Mouse (Mus musculus) heart, postnatal 0 days (tissue): ENCODE measurements at regions not wholly inside any gene's neighbourhood (a gene's known extent, or its start where the extent isn't known, plus 50 kb on each side); places are given as distances from the start of the nearest gene placed in this dataset.

Experiments
- ATAC-seq: fragments of 200-750 bp; cut with Nextera tagmentation; 2 replicates; pipeline ENCODE4 v1.8.0; 2017; ENCODE audit warnings: low read depth, moderate number of reproducible peaks, moderate library complexity; ENCODE audit not compliant: insufficient read depth
- DNase-seq: peaks from one replicate; pipeline ENCODE4 v3.0.0-alpha.2; 2016; ENCODE audit warnings: low spot score
- H3K27ac ChIP-seq: fragments of 300-500 bp; sonication (generic); 2 replicates; pipeline ENCODE4 v1.5.1; 2014; ENCODE audit warnings: low read depth, mild to moderate bottlenecking
- H3K27me3 ChIP-seq: fragments of 300-500 bp; sonication (generic); 2 replicates; pipeline ENCODE4 v1.6.1; 2014; ENCODE audit warnings: low read length, mixed read lengths; ENCODE audit not compliant: control insufficient read depth, insufficient read depth
- H3K36me3 ChIP-seq: fragments of 300-500 bp; sonication (generic); replicated peaks from 2 replicates; pipeline ENCODE4 v1.6.1; 2014; ENCODE audit warnings: low read length, mixed read lengths; ENCODE audit not compliant: control insufficient read depth, insufficient read depth
- H3K4me1 ChIP-seq: fragments of 300-500 bp; sonication (generic); 2 replicates; pipeline ENCODE4 v1.6.1; 2014; ENCODE audit warnings: antibody characterized with exemption; ENCODE audit not compliant: control insufficient read depth, insufficient read depth
- H3K4me2 ChIP-seq: fragments of 300-500 bp; sonication (generic); 2 replicates; pipeline ENCODE4 v1.6.1; 2014; ENCODE audit warnings: low read depth, mild to moderate bottlenecking, low read length, moderate library complexity
- H3K4me3 ChIP-seq: fragments of 300-500 bp; sonication (generic); 2 replicates; pipeline ENCODE4 v1.5.1; 2014; ENCODE audit warnings: low read depth, low read length
- H3K9ac ChIP-seq: fragments of 300-500 bp; sonication (generic); replicated peaks from 2 replicates; pipeline ENCODE4 v1.6.1; 2014; ENCODE audit warnings: low read depth, low read length, mixed read lengths
- H3K9me3 ChIP-seq: fragments of 300-500 bp; sonication (generic); replicated peaks from 2 replicates; pipeline ENCODE4 v1.6.1; 2016; ENCODE audit warnings: low read length; ENCODE audit not compliant: control insufficient read depth
- CTCF ChIP-seq: IDR thresholded peaks from 2 replicates; pipeline ENCODE4 v1.5.1; 2016; ENCODE audit warnings: antibody characterized with exemption, control low read depth, low read depth
- EP300 ChIP-seq: IDR thresholded peaks from 2 replicates; pipeline ENCODE4 v1.6.1; 2016; ENCODE audit warnings: antibody characterized with exemption, low read depth
- WGBS: fragments of 180-500 bp; shearing (Covaris S2); extraction: QIAGEN DNeasy Blood & Tissue Kit; methylation state at CpG from one replicate; pipeline ENCODE4 v1.1.7; 2014; 5-methylcytosine and 5-hydroxymethylcytosine counted together

DNA sequence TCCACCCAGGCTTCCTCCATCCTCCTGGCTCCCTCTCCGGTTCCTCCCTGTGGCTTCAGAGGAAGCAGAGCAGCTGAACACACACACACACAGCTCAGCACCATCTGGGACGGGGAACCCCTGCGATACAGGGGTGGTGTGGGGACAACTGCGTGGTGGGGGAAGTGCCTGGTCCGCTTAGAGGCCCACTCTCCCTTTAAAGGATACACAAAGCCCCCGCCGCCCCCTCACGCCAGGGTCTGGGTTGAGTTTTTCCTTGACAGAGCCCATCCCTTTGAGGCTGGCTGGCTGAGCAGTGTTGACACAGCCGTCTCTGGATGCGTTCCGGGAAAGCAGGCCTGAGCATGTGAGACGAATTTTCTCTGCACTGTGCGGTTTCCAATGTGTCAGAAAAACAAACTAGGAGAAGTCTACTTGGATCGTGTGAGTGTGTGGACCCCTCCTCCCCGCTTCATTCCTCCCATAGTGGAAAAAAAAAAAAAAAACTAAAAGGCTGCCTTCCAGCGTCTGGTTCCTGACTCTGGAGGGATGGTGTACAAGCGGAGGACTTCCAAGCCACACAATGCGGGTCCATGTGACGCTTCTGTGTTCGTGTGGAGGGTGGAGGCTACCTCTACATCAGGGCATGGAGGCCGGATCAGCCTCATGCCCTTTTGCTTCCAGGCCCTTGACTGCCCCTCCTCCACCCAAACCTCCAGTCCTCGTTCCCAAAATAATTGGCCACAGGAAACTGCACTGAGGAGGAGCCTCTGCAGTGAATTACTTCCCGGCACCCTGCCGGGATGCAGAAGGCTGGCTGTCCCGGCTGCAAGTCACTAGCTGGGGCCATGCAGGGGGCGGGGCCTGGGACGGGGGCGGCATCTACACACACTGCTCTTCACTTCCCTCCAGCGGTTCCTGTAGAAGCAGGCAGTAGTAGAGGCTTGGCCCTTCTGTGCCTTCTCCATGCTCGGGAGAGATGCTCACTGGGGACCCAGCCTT is 120.0 kb downstream of the Rpl14 start:
- Histone ChIP-seq H3K9ac (no peak overlapping the region), H3K4me1 (peaks cover 13% of the 10 kb centered on the region), H3K4me3 (peak overlapping the region; percentile 28), H3K27me3 (no peaks in the 10 kb centered on the region), H3K4me2 (peak overlapping the region; percentile 59), H3K27ac (peak overlapping the region; percentile 85), H3K9me3 (no peaks in the 10 kb centered on the region), H3K36me3 (no peaks in the 10 kb centered on the region)
- WGBS = 9% methylated on average over 30 of the region's 30 CpGs
- DNase-seq (peak; percentile 90), ATAC-seq (peak; percentile 86)
- TF ChIP-seq CTCF (peak; percentile 44), EP300 (peak; percentile 33; the same call in 1 of the 2 replicates)

DNA sequence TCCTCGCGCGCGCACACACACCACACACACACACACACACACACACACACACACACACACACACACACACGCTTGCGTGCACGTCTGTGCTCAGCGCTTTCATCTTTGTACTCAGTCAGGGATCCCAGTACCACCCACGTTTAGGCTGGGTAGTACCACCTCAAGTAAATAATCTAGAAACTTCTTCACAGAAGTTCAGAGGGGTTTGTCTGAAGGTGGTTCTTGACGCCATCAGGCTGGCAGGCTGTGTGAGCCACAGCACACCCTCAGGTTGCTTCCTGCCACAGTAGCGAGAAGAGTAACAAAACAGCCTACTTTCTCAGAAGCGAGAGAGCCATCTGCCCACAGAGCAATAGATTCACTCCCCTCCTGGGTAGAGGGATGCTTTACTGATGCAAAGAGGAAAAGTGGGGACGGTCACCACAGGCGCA is 120.7 kb downstream of the Rpl14 start:
- H3K27me3 ChIP-seq = no peaks in the 10 kb centered on the region
- peak overlapping the region; percentile 85 for H3K27ac ChIP-seq
- peak overlapping the region; percentile 59 for H3K4me2 ChIP-seq
- H3K4me3 ChIP-seq = peak overlapping the region; percentile 28; the same call in 1 of the 2 replicates
- no peak for DNase-seq
- no peaks in the 10 kb centered on the region for H3K9me3 ChIP-seq
- TF ChIP-seq EP300 (no peak), CTCF (no peak)
- peak; percentile 8; the same call in 1 of the 2 replicates for ATAC-seq
- H3K9ac ChIP-seq = no peak overlapping the region
- WGBS = 27% methylated on average over 14 of the region's 14 CpGs
- H3K36me3 ChIP-seq = no peaks in the 10 kb centered on the region
- H3K4me1 ChIP-seq = peaks cover 13% of the 10 kb centered on the region

GRCm38 (mm10) chr9:120694457-120694856 is 123.2 kb downstream of the Rpl14 start:
- no peak overlapping the region for H3K4me3 ChIP-seq
- no peak overlapping the region for H3K4me2 ChIP-seq
- H3K9ac ChIP-seq = no peak overlapping the region
- TF ChIP-seq EP300 (no peak), CTCF (no peak)
- DNase-seq (no peak), ATAC-seq (no peak)
- no peaks in the 10 kb centered on the region for H3K27me3 ChIP-seq
- no peaks in the 10 kb centered on the region for H3K9me3 ChIP-seq
- H3K36me3 ChIP-seq = no peaks in the 10 kb centered on the region
- no peak overlapping the region for H3K27ac ChIP-seq
- WGBS = 47% methylated on average over 5 of the region's 5 CpGs
- H3K4me1 ChIP-seq = peaks cover 13% of the 10 kb centered on the region

- H3K36me3 ChIP-seq = no peaks in the 10 kb centered on the region
- H3K9ac ChIP-seq = no peak overlapping the region
- no peak overlapping the region for H3K4me2 ChIP-seq
- WGBS = 61% methylated on average over 10 of the region's 10 CpGs
- peak overlapping the region; percentile 3; the same call in 1 of the 2 replicates for H3K27ac ChIP-seq
- H3K9me3 ChIP-seq = no peaks in the 10 kb centered on the region
- DNase-seq (no peak), ATAC-seq (no peak)
- H3K4me3 ChIP-seq = no peak overlapping the region
- H3K27me3 ChIP-seq = no peaks in the 10 kb centered on the region
- H3K4me1 ChIP-seq = peaks cover 13% of the 10 kb centered on the region
- TF ChIP-seq EP300 (no peak), CTCF (no peak)
These were observed 124.7 kb downstream of the Rpl14 start for GRCm38 (mm10) chr9:120695966-120696365.

DNA sequence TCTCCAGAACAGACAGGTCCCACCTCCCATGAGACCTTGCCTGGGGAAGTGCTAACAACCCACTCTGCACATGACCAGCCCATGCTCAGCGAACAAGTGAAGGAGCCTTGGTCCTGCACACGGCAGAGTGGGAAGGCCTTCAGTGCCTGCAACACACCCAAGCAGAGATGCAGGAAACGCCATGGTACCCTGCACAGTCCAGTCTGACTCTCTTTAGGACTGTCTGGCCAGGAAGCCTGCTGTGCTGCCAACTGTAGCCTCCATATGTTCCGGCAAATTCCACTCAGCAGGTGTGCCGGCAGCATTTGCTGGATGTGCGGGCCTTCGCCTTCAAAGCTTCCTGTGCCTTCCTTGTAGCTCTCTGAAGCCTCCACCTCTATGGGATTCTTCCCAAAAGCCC is 126.5 kb downstream of the Rpl14 start:
- no peaks in the 10 kb centered on the region for H3K4me1 ChIP-seq
- H3K4me3 ChIP-seq = no peak overlapping the region
- WGBS = 85% methylated on average over 7 of the region's 7 CpGs
- no peak for TF ChIP-seq CTCF
- TF ChIP-seq EP300 = no peak
- no peak overlapping the region for H3K27ac ChIP-seq
- H3K9ac ChIP-seq = no peak overlapping the region
- ATAC-seq (no peak), DNase-seq (no peak)
- no peak overlapping the region for H3K4me2 ChIP-seq
- H3K36me3 ChIP-seq = no peaks in the 10 kb centered on the region
- H3K9me3 ChIP-seq = no peaks in the 10 kb centered on the region
- no peaks in the 10 kb centered on the region for H3K27me3 ChIP-seq
